Mouse (Mus musculus) cerebellum, adult 2 months (tissue): ENCODE data around the gene 2010111I01Rik.

Source experiments
- CTCF ChIP-seq: fragments of 200-500 bp; IDR thresholded peaks from 2 replicates; pipeline ENCODE4 v1.5.1; 2011; ENCODE audit warnings: low read depth, mild to moderate bottlenecking, control low read depth, low read length, moderate library complexity, borderline replicate concordance; ENCODE audit not compliant: insufficient read depth
- POLR2A ChIP-seq: fragments of 200-500 bp; IDR thresholded peaks from 2 replicates; pipeline ENCODE4 v1.6.1; 2011; ENCODE audit warnings: low read length, control low read depth, borderline replicate concordance; ENCODE audit not compliant: insufficient read depth

DNA sequence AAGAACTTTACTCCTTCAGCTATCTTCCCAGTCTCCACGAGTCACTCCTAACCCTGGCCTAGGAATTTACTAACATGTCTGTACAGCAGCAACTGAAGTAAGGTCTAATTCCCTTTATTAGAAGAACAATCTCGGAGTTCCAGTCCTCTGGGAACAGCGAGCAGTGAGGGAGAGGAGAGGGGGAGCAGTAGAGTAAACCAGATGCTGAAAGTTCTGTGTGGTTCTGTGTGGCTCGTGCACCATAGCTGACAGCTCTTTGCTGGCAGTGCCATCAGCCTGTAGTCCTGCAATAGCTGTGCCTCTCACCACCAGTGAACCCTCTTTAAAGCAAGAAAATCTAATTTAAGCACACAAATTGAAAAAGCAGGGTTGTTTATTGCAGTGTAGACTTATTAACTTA is 324.5 kb downstream of the 2010111I01Rik start:
- TF ChIP-seq CTCF (no peak), POLR2A (no peak)
